Mouse (Mus musculus) liver, embryonic 14.5 days (tissue): Measurements from ENCODE around the gene Pla2g16.

ENCODE experiments used
- CTCF ChIP-seq: IDR thresholded peaks from 2 replicates; pipeline ENCODE4 v1.5.1; 2016; ENCODE audit warnings: antibody characterized with exemption, low read depth, control low read depth
- EP300 ChIP-seq: IDR thresholded peaks from 2 replicates; pipeline ENCODE4 v1.6.1; 2016; ENCODE audit warnings: antibody characterized with exemption, low read depth

DNA sequence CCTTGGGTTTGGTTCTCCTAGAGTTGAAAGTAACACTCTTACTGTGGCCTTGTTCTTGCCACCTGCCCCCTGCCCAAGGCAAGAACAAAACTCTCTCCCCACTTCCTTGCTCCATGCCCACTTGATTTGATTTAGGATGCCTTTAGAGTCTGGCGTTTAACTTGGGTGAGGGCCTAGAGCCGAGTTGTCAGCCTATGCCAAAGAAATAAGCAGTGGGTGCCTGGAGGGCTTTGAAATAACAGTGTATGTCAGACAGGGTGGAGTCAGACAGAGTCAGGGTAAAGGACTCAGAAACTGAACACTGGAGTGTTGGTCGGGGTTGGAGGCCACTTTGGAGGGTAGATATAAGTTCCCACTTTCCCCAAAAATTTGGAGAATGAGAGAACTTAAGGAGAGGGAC, 59.8 kb downstream of the Pla2g16 start:
- no peak for TF ChIP-seq CTCF
- TF ChIP-seq EP300: no peak
